Mouse (Mus musculus) spleen, adult 2 months (tissue): ENCODE measurements around the gene Nup188.

Experiments
- CTCF ChIP-seq: fragments of 200-500 bp; IDR thresholded peaks from 2 replicates; pipeline ENCODE4 v1.5.1; 2011; ENCODE audit warnings: mild to moderate bottlenecking, inconsistent platforms; ENCODE audit not compliant: insufficient read depth, insufficient read length, insufficient replicate concordance; ENCODE audit errors: extremely low read depth
- POLR2A ChIP-seq: fragments of 200-500 bp; IDR thresholded peaks from 2 replicates; pipeline ENCODE4 v1.6.1; 2011; ENCODE audit warnings: low read depth, low read length, inconsistent platforms

DNA sequence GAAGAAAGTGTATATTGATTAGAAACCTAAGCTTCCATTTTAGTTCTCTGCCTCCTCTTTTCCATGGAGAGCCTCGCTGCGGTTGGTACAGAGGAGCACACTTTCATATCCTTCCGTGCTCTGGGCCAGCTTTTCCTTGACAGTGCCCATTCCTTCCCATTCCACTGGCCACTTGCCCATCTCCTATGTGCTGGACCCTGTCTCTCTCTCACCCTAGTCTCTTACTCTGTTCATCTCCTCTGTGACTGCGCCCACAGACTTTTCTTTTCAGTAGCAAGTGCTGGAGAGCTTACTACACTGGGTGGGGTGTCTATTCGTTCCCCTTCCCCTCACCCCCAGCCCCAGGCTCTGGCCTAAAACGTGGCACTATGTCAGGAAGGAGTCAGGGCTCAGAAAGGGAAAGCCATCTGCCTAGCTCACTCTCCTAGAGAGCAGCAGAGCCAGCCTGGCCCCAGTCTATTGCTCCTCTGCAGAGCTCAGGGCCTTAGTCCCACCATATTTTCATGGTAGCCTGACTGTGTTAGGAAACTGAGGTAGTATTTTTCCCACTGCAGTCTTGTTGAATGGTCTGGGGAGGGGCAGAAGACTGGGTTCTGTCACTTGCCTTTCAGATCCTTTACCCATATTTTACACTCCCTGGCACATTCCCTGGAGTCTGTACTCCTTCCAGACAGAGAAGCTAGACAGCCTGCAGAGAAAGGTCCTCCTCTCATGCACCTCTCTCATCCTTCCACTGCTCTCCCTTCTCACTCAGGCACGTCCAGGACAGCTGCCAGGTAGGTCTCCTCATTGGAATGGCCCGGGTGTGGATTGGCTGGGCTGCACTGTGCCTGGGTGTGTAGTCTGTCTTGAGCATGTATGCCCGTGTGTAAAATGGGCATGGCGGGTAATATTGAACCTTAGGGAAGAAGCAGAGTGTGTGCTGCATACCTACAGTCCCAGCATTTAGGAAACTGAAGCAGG is 35.8 kb upstream of the Nup188 start:
- TF ChIP-seq POLR2A (no peak), CTCF (no peak)
